Mouse (Mus musculus): ENCODE data around the gene Bbs5.

DNA sequence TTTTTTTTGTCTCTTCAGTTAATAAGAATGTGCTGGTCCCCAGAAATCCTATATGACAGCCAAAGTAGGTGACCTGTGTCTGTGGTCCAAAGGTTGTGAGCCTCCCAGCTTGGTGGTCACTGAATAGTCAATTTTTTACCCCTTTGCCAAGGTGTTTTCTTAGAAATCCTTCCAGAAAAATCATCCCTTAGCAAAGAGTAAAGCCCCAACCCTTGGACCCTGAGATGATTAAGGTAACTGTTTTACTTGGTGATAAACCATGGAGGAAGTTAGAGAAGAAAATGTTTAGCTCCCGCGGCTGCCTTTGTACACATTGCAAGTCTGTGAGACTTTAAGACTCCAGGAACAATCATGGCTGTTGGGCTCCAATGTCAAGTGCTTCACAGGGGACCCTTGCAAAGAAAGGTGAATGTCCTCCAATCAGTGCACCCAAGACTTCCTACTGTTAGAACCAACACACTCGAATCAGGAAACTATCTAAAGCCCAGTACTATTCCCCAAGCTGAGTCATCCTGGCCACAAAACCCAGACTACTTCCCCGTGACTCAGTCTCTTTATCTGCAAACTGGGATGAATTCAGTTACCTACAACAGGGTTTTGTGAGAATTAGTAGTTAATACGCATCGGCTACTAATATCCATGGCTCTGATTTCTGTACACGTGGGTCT lies 43.1 kb upstream of the Bbs5 start:
- TF ChIP-seq CTCF (conservative IDR thresholded peaks at IDR 0.05; ENCODE audit: low read length) (no peak), NANOG (IDR thresholded peaks at IDR 0.05; ENCODE audit: borderline replicate concordance, low read length) (no peak), POU5F1 (IDR thresholded peaks at IDR 0.05; ENCODE audit: borderline replicate concordance, low read length) (no peak)

Data from E14TG2a.4 (cell line).